In genomic region chr6:115676452-115677128, GRCm38 (mm10) we compare ENCODE assay signal across 8 mouse cellular contexts. TPM values are rescaled to one million over a fixed set of nuclear protein-coding genes. Genes with fewer than 3 reads are reported as not detected.
DNase-seq lines count a peak whose midpoint lies in the region; ATAC-seq and TF ChIP-seq lines count a peak whose summit lies in the region.

TSS of gene Raf1 (minus strand) at chr6:115676635.

- TF ChIP-seq RAD21 in CH12.LX (IDR thresholded peaks at IDR 0.05; ENCODE audit: low read depth, low read length), result no peak

- H3K79me2 ChIP-seq in CH12.LX (replicated peaks; ENCODE audit: control insufficient read depth, extremely low read depth, insufficient read depth, poor library complexity, severe bottlenecking), result peaks cover 35% of the 10 kb centered on the region

- dilution Hi-C loops in CH12.LX (cut with MboI; ENCODE audit: extremely low pct_ligation_motif_present, extremely low pct_unique_long_range_greater_than_20kb, low sequenced_read_pairs), result no loop called here

- peak; percentile 92 for TF ChIP-seq POLR2A in CH12.LX (IDR thresholded peaks at IDR 0.05; ENCODE audit: low read depth, low read length)
- peak; percentile 92 for TF ChIP-seq POLR2A in testis, adult 2 months (IDR thresholded peaks at IDR 0.05; ENCODE audit: control insufficient read depth, low read depth, low read length)

- peaks cover 0 to 31% of the 10 kb centered on the region in 2 experiments; a peak in 3 of 4 replicates for H3K4me1 ChIP-seq in CH12.LX (ENCODE audit: control insufficient read depth in 1 of 2, insufficient read depth in 2 of 2)
- peaks cover 22% of the 10 kb centered on the region for H3K4me1 ChIP-seq in forebrain, embryonic 12.5 days
- peaks cover 31% of the 10 kb centered on the region; the same call in 1 of the 2 replicates for H3K4me1 ChIP-seq in heart, postnatal 0 days (ENCODE audit: control insufficient read depth, insufficient read depth)
- H3K4me1 ChIP-seq in liver, embryonic 16.5 days (ENCODE audit: control insufficient read depth, low read depth, low read length), result peaks cover 19% of the 10 kb centered on the region
- H3K4me1 ChIP-seq in neural tube, embryonic 13.5 days (replicated peaks), result peaks cover 33% of the 10 kb centered on the region
- H3K4me1 ChIP-seq in testis, adult 2 months (ENCODE audit: control insufficient read depth, insufficient read depth, low read length), result peaks cover 8% of the 10 kb centered on the region

- peak; percentile 99 for ATAC-seq in forebrain, embryonic 12.5 days (ENCODE audit: low FRiP score)
- ATAC-seq in heart, postnatal 0 days (ENCODE audit: insufficient read depth, low read depth), result peak; percentile 98
- peak; percentile 99 for ATAC-seq in liver, embryonic 16.5 days (ENCODE audit: low read depth)
- peak; percentile 99 for ATAC-seq in neural tube, embryonic 13.5 days (ENCODE audit: low read depth)

- peak within 1 kb of the TSS; percentile 88 to 99 (median 90) for H3K4me3 ChIP-seq in CH12.LX (replicated peaks in 1 of 3; ENCODE audit: low read depth in 2 of 3, low read length in 2 of 3, poor library complexity in 1 of 3)
- H3K4me3 ChIP-seq in forebrain, embryonic 12.5 days (replicated peaks), result peak within 1 kb of the TSS; percentile 98
- peak within 1 kb of the TSS; percentile 89 for H3K4me3 ChIP-seq in heart, postnatal 0 days (ENCODE audit: low read depth, low read length)
- H3K4me3 ChIP-seq in liver, embryonic 16.5 days (ENCODE audit: low read depth, low read length), result peak within 1 kb of the TSS; percentile 94
- H3K4me3 ChIP-seq in neural tube, embryonic 13.5 days, result peak within 1 kb of the TSS; percentile 99
- peak within 1 kb of the TSS; percentile 96 for H3K4me3 ChIP-seq in testis, adult 2 months (ENCODE audit: control insufficient read depth, low read depth, low read length)

- TF ChIP-seq CTCF in CH12.LX (conservative IDR thresholded peaks at IDR 0.05 in 1 of 2, IDR thresholded peaks at IDR 0.05 in 1 of 2; ENCODE audit: low read depth in 2 of 2, low read length in 2 of 2), result no peak
- TF ChIP-seq CTCF in heart, postnatal 0 days (IDR thresholded peaks at IDR 0.05; ENCODE audit: low read depth), result no peak
- TF ChIP-seq CTCF in testis, adult 2 months (IDR thresholded peaks at IDR 0.05; ENCODE audit: control insufficient read depth, insufficient read depth, insufficient replicate concordance, low read depth, low read length), result no peak

- peak within 1 kb of the TSS; percentile 99 for H3K4me2 ChIP-seq in CH12.LX (ENCODE audit: insufficient read depth, low read depth, poor library complexity, severe bottlenecking)
- peak within 1 kb of the TSS; percentile 71 for H3K4me2 ChIP-seq in forebrain, embryonic 12.5 days
- H3K4me2 ChIP-seq in heart, postnatal 0 days (ENCODE audit: low read depth, low read length), result peak within 1 kb of the TSS; percentile 97
- H3K4me2 ChIP-seq in liver, embryonic 16.5 days (ENCODE audit: low read depth, low read length), result peak within 1 kb of the TSS; percentile 83
- peak within 1 kb of the TSS; percentile 87 for H3K4me2 ChIP-seq in neural tube, embryonic 13.5 days

- no peaks in the 10 kb centered on the region for H3K27me3 ChIP-seq in CH12.LX (replicated peaks)
- no peaks in the 10 kb centered on the region for H3K27me3 ChIP-seq in forebrain, embryonic 12.5 days
- no peaks in the 10 kb centered on the region for H3K27me3 ChIP-seq in heart, postnatal 0 days (ENCODE audit: control insufficient read depth, insufficient read depth, low read length)
- no peaks in the 10 kb centered on the region for H3K27me3 ChIP-seq in liver, embryonic 16.5 days (ENCODE audit: control insufficient read depth, insufficient read depth, low read depth, low read length)
- no peaks in the 10 kb centered on the region for H3K27me3 ChIP-seq in neural tube, embryonic 13.5 days
- no peaks in the 10 kb centered on the region for H3K27me3 ChIP-seq in testis, adult 2 months (ENCODE audit: control insufficient read depth, insufficient read depth, low read length)

- in situ Hi-C loops in CH12.LX (cut with MboI; ENCODE audit: low pct_ligation_motif_present, low pct_unique_long_range_greater_than_20kb, low sequenced_read_pairs), result no loop called here

- H3K27ac ChIP-seq in CH12.LX (ENCODE audit: insufficient read depth, low read depth), result peak within 1 kb of the TSS; percentile 97
- H3K27ac ChIP-seq in forebrain, embryonic 12.5 days, result peak within 1 kb of the TSS; percentile 97
- peak within 1 kb of the TSS; percentile 98 for H3K27ac ChIP-seq in heart, postnatal 0 days (ENCODE audit: low read depth)
- peak within 1 kb of the TSS; percentile 98 for H3K27ac ChIP-seq in liver, embryonic 16.5 days (ENCODE audit: low read length)
- peak within 1 kb of the TSS; percentile 99 for H3K27ac ChIP-seq in neural tube, embryonic 13.5 days (replicated peaks)
- H3K27ac ChIP-seq in testis, adult 2 months (ENCODE audit: control insufficient read depth, insufficient read depth, low read depth, low read length), result peak within 1 kb of the TSS; percentile 98

- peak; percentile 94 for DNase-seq in CH12.LX (ENCODE audit: extremely low read depth)
- DNase-seq in c-Kit-positive CD71-positive TER-119-negative erythroid progenitor cells, embryonic 14.5 days (ENCODE audit: low read depth), result peak; percentile 94
- DNase-seq in heart, postnatal 0 days (ENCODE audit: low spot score), result peak; percentile 97
- peak; percentile 97 to 99 for DNase-seq in kidney, postnatal 4 days

- under 1% methylated on average over 46 of the region's 51 CpGs for WGBS in forebrain, embryonic 12.5 days
- 1% methylated on average over 51 of the region's 51 CpGs for WGBS in heart, postnatal 0 days
- WGBS in liver, embryonic 16.5 days (ENCODE audit: insufficient replicate concordance), result under 1% methylated on average over 45 of the region's 51 CpGs
- under 1% methylated on average over 51 of the region's 51 CpGs for WGBS in neural tube, embryonic 13.5 days

- peak within 1 kb of the TSS; percentile 95 for H3K9ac ChIP-seq in CH12.LX (ENCODE audit: insufficient read depth, low read depth)
- H3K9ac ChIP-seq in forebrain, embryonic 12.5 days, result peak within 1 kb of the TSS; percentile 99
- H3K9ac ChIP-seq in heart, postnatal 0 days (replicated peaks; ENCODE audit: low read depth, low read length), result peak within 1 kb of the TSS; percentile 98
- peak within 1 kb of the TSS; percentile 99 for H3K9ac ChIP-seq in liver, embryonic 16.5 days (ENCODE audit: low read depth, low read length)
- H3K9ac ChIP-seq in neural tube, embryonic 13.5 days, result peak within 1 kb of the TSS; percentile 100

- no peaks in the 10 kb centered on the region for H3K9me3 ChIP-seq in CH12.LX (replicated peaks; ENCODE audit: low read length)
- H3K9me3 ChIP-seq in forebrain, embryonic 12.5 days, result no peaks in the 10 kb centered on the region
- H3K9me3 ChIP-seq in heart, postnatal 0 days (replicated peaks; ENCODE audit: control insufficient read depth, low read length), result no peaks in the 10 kb centered on the region
- no peaks in the 10 kb centered on the region for H3K9me3 ChIP-seq in liver, embryonic 16.5 days (replicated peaks; ENCODE audit: control insufficient read depth, low read length)
- H3K9me3 ChIP-seq in neural tube, embryonic 13.5 days, result no peaks in the 10 kb centered on the region

- TF ChIP-seq EP300 in CH12.LX (IDR thresholded peaks at IDR 0.05; ENCODE audit: low read length), result no peak
- TF ChIP-seq EP300 in heart, postnatal 0 days (IDR thresholded peaks at IDR 0.05; ENCODE audit: low read depth), result peak; percentile 86

- no peaks in the 10 kb centered on the region for H3K36me3 ChIP-seq in CH12.LX (replicated peaks in 1 of 2; ENCODE audit: control insufficient read depth in 1 of 2, insufficient read depth in 1 of 2, low read length in 1 of 2)
- no peaks in the 10 kb centered on the region for H3K36me3 ChIP-seq in forebrain, embryonic 12.5 days (replicated peaks)
- H3K36me3 ChIP-seq in heart, postnatal 0 days (replicated peaks; ENCODE audit: control insufficient read depth, insufficient read depth, low read length), result no peaks in the 10 kb centered on the region
- H3K36me3 ChIP-seq in liver, embryonic 16.5 days (ENCODE audit: control insufficient read depth, insufficient read depth), result no peaks in the 10 kb centered on the region
- no peaks in the 10 kb centered on the region for H3K36me3 ChIP-seq in neural tube, embryonic 13.5 days
- H3K36me3 ChIP-seq in testis, adult 2 months (ENCODE audit: control insufficient read depth, insufficient read depth, low read length), result no peaks in the 10 kb centered on the region

TF ChIP-seq in CH12.LX, 34 proteins besides CTCF, POLR2A, EP300 and RAD21 (continues in another document):
- TF ChIP-seq MAX (IDR thresholded peaks at IDR 0.05; ENCODE audit: low read length), result no peak; the same call in 1 of the 2 replicates
- peak; percentile 86 for TF ChIP-seq TCF12 (IDR thresholded peaks at IDR 0.05; ENCODE audit: low read depth, low read length)
- no peak; the same call in 1 of the 2 replicates for TF ChIP-seq BHLHE40 (IDR thresholded peaks at IDR 0.05; ENCODE audit: low read depth, low read length)
- TF ChIP-seq MXI1 (IDR thresholded peaks at IDR 0.05; ENCODE audit: low read depth, low read length), result peak; percentile 18; the same call in 1 of the 2 replicates
- TF ChIP-seq ZKSCAN1 (IDR thresholded peaks at IDR 0.05; ENCODE audit: borderline replicate concordance, low read depth, low read length), result no peak
- TF ChIP-seq PAX5 (IDR thresholded peaks at IDR 0.05; ENCODE audit: low read length), result no peak
- no peak for TF ChIP-seq ZNF384 (IDR thresholded peaks at IDR 0.05; ENCODE audit: low read depth, low read length)
- peak; percentile 89 for TF ChIP-seq HCFC1 (IDR thresholded peaks at IDR 0.05; ENCODE audit: low read depth, low read length)
- no peak; the same call in 1 of the 2 replicates for TF ChIP-seq GABPA (IDR thresholded peaks at IDR 0.05; ENCODE audit: insufficient replicate concordance, low read depth, low read length)
- no peak for TF ChIP-seq SMC3 (IDR thresholded peaks at IDR 0.05; ENCODE audit: low read depth, low read length)
- TF ChIP-seq MAZ (IDR thresholded peaks at IDR 0.05; ENCODE audit: low read depth, low read length), result no peak
- TF ChIP-seq TBP (conservative IDR thresholded peaks at IDR 0.05; ENCODE audit: low read depth, low read length), result 0 out of 2 replicates have a peak, but pooled peaks have one; percentile 81
- TF ChIP-seq ZMIZ1 (IDR thresholded peaks at IDR 0.05; ENCODE audit: low read depth, low read length), result peak; percentile 62

RNA-seq across cellular contexts. Expression of gene Raf1, which starts in this region (rescaled TPM):
- 59.8 and 61.7 TPM in 2 replicates for total RNA-seq in CH12.LX (2012; rRNA removed)
- 76.8 and 79.2 TPM in 2 replicates for total RNA-seq in CH12.LX (2014; rRNA removed)
- polyA plus RNA-seq in CH12.LX (2012; ENCODE audit: insufficient read length, low read depth), result 53.5 and 63.2 TPM in 2 replicates
- 155 and 156 TPM in 2 replicates for polyA plus RNA-seq in forebrain, embryonic 12.5 days (2016; fragmentation: Nextera tagmentation; extraction: Ambion mirVana)
- total RNA-seq in heart, postnatal 0 days (2014; rRNA removed; ENCODE audit: low replicate concordance), result 182 and 204 TPM in 2 replicates
- 72.3 and 80.6 TPM in 2 replicates for polyA plus RNA-seq in heart, postnatal 0 days (2015; fragmentation: Nextera tagmentation; extraction: Ambion mirVana)
- 36.8 and 39.3 TPM in 2 replicates for polyA plus RNA-seq in liver, embryonic 16.5 days (2015; fragmentation: Nextera tagmentation; extraction: Ambion mirVana)
- 141 and 156 TPM in 2 replicates for polyA plus RNA-seq in neural tube, embryonic 13.5 days (2015; fragmentation: Nextera tagmentation; extraction: Ambion mirVana)
- polyA plus RNA-seq in testis, adult 2 months (2012; rRNA removed), result 40.1 and 44.9 TPM in 2 replicates

Comparison
In these comparisons a context has a peak if more than half of its experiments do, and no peak if none do; other contexts are left out.
1. Peak in every context shown above with its lines: DNase-seq, ATAC-seq, H3K4me3 ChIP-seq and H3K27ac ChIP-seq.